Mouse (Mus musculus): ENCODE results near the gene Syngr4. TPM values are rescaled to one million over a fixed set of nuclear protein-coding genes. Genes with fewer than 3 reads are reported as not detected.

Syngr4 gene
- polyA plus RNA-seq, 1 experiment from 2014 or later, result 0.76 TPM

DNA sequence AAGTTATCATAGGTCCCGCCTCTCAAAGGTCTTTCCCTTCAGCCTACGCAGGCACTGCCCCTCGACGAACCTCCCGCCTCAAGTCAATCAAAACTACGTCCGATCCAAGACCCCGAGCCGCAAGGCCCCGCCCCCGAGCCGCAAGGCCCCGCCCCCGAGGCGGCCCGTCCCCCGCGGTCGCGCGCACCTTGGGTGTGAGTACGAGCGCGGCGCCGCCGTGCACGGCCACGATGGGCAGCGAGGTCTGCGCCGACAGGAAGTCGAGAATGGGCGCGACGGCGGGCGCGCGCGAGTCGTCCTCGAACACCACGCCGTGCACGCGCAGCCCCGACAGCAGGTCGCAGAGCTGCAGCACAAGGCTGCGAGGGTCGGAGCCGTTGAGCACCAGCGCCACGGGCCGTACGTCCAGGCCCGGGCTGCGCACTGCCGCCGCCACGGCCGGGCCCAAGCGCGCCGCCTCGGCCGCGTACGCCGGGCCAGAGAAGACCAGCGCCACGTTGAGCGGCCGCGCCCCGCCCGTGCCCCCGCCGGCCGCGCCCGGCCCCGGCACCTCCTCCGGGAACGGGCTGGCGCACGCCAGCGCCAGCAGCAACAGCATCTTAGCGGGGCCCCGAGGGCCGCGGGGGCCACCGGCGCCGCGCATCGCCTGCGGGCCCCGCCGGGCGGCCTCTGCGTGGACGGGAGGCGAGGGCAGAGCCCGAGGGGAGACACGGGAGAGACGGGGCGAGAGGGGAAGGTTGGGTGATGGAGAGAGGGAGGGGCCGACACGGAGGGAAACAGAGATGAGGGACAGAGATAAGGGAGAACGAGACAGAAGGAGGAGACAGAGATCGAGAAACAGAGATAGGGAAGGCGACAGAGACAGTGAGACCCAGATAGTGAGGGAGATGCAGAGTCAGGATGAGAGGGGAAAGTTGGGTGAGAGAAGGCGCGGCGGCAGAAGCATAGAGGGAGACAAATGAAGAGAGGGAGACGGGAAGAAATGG, 30.3 kb downstream of the Syngr4 start:
- Histone ChIP-seq H3K27ac (peak overlapping the region; percentile 77), H3K9me3 (replicated peaks) (no peaks in the 10 kb centered on the region), H3K4me3 (peak overlapping the region; percentile 80), H3K36me3 (no peaks in the 10 kb centered on the region), H3K9ac (peak overlapping the region; percentile 86), H3K27me3 (peaks cover 58% of the 10 kb centered on the region), H3K4me2 (peak overlapping the region; percentile 95), H3K4me1 (replicated peaks) (peaks cover 46% of the 10 kb centered on the region)
- under 1% methylated on average over 113 of the region's 117 CpGs for WGBS
- ATAC-seq (replicated peaks; ENCODE audit: insufficient number of reproducible peaks, insufficient read depth, low FRiP score, low read depth), result peak; percentile 74

DNA sequence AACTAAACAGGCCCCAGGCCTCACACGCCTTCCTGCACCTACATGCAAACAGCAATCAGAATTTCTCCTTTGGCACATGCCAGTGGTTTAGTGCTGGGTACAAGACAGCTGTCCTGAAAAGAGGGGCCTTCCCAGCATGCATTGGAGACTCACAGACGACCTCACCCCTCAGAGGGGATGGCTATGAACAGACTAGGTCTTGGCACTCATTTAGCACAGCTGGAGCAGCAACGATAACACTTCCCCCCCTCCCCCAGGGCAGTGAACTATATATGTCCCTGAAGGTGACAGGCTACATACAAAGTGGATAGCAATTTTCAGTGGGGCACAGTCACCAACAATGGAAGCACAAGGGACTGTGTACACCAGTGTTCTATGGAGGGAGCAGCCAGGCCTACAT, 32.1 kb downstream of the Syngr4 start:
- H3K4me3 ChIP-seq, result no peak overlapping the region
- H3K27ac ChIP-seq, result no peak overlapping the region
- H3K9ac ChIP-seq, result no peak overlapping the region
- H3K4me2 ChIP-seq, result no peak overlapping the region
- H3K36me3 ChIP-seq, result no peaks in the 10 kb centered on the region
- H3K27me3 ChIP-seq, result peaks cover 54% of the 10 kb centered on the region
- H3K4me1 ChIP-seq (replicated peaks), result peaks cover 31% of the 10 kb centered on the region
- WGBS, result 51% methylated on average over 3 of the region's 3 CpGs
- H3K9me3 ChIP-seq (replicated peaks), result no peaks in the 10 kb centered on the region
- no peak for ATAC-seq (replicated peaks; ENCODE audit: insufficient number of reproducible peaks, insufficient read depth, low FRiP score, low read depth)

DNA sequence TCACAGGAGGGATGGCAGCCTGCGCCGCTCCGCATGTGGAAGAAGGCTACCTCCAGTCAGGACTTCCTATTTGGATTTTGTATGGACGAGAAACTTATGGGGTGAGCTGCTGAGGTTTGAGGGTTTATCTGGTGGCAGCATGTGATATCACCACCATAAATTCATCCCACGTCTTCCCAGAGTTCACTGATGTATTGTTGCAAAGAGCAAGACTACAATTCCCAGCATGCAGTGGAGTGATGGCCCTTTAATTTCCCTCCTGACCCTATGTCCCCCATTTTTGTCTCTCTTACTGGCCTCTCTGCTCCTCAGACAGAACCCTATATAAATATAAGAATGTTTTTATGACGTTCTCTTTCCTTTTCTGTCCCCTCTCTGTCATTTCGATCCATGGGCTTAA, 33.7 kb downstream of the Syngr4 start:
- no peak for ATAC-seq (replicated peaks; ENCODE audit: insufficient number of reproducible peaks, insufficient read depth, low FRiP score, low read depth)
- Histone ChIP-seq H3K36me3 (no peaks in the 10 kb centered on the region), H3K9me3 (replicated peaks) (no peaks in the 10 kb centered on the region), H3K27ac (no peak overlapping the region), H3K27me3 (peaks cover 56% of the 10 kb centered on the region), H3K9ac (no peak overlapping the region), H3K4me1 (replicated peaks) (peaks cover 19% of the 10 kb centered on the region), H3K4me3 (no peak overlapping the region), H3K4me2 (no peak overlapping the region)
- 79% methylated on average over 7 of the region's 7 CpGs for WGBS

DNA sequence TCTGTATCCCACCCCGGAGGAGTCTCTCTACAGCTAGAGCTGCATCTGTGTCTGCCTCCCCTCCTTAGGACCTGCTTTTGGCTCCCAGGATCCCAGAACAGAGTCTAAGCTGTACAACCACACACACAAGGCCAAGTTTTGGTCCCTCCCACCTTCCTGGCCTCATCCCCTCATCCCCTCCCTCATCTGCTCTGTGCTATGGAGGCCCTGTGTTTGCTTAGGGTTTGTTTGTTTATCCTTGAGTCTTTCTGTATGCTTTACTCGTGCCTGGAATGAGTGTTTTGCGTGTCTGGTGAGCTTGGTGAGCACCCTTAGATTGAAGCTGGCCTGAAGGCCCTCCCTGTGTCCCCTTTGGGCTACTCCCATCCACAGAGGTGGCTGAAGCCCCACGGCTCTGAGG, 37.5 kb downstream of the Syngr4 start:
- Histone ChIP-seq H3K4me1 (replicated peaks) (peaks cover 15% of the 10 kb centered on the region), H3K36me3 (no peaks in the 10 kb centered on the region), H3K9me3 (replicated peaks) (no peaks in the 10 kb centered on the region), H3K27ac (no peak overlapping the region), H3K9ac (no peak overlapping the region), H3K4me3 (no peak overlapping the region), H3K4me2 (no peak overlapping the region), H3K27me3 (peaks cover 74% of the 10 kb centered on the region)
- WGBS, result 49% methylated on average over 4 of the region's 4 CpGs
- no peak for ATAC-seq (replicated peaks; ENCODE audit: insufficient number of reproducible peaks, insufficient read depth, low FRiP score, low read depth)

DNA sequence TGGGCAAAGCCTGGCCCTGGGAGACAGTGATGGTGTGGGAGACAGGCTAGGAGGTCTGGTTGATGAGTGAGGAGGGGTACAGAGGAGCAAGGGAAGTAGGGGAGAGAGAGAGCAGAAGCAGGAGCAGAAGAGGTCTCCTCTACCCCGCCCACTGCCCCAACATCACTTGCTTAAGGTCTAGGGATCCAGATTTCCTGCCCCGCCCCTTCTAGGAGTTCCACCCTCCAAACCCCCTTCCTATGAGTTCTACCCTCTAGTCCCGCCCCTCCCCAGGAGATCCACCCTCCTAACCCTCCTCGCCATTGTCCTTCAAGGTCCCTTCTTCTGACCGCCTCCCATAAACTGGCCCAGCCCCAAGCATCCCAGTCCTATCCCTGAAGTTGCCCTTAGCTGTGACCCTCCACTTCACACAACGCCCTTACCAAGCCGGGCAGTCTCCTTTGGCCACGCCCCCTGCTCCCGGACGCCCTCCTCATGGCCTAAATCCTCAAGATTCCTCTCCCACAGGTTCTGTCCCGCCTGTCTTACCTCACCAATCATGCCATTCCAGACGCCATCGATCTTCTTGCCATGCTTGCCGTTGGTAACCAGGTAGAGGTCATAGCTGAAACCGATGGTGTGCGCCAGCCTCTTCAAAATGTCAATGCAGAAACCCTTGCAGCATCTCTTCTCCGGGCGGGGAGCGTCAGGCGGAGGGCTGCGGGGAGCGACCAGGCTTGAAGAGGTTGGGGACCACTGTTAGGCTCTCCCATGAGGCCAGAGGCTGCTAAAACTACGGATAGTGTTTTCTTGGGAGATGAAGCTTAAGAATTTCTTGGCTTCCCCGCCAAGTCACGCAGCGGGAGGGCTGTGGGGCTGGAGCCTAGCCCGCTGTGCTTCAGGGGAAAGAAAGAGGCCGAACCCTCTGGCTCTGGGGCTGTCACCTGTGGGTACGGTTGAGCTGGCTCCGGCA, 39.3 kb downstream of the Syngr4 start:
- peaks cover 15% of the 10 kb centered on the region for H3K4me1 ChIP-seq (replicated peaks)
- H3K4me3 ChIP-seq, result peak overlapping the region; percentile 47
- H3K9me3 ChIP-seq (replicated peaks), result no peaks in the 10 kb centered on the region
- peak overlapping the region; percentile 36 for H3K9ac ChIP-seq
- WGBS, result 2% methylated on average over 30 of the region's 30 CpGs
- ATAC-seq (replicated peaks; ENCODE audit: insufficient number of reproducible peaks, insufficient read depth, low FRiP score, low read depth), result no peak
- H3K27me3 ChIP-seq, result peaks cover 65% of the 10 kb centered on the region
- H3K4me2 ChIP-seq, result peak overlapping the region; percentile 72
- no peak overlapping the region for H3K27ac ChIP-seq
- no peaks in the 10 kb centered on the region for H3K36me3 ChIP-seq

DNA sequence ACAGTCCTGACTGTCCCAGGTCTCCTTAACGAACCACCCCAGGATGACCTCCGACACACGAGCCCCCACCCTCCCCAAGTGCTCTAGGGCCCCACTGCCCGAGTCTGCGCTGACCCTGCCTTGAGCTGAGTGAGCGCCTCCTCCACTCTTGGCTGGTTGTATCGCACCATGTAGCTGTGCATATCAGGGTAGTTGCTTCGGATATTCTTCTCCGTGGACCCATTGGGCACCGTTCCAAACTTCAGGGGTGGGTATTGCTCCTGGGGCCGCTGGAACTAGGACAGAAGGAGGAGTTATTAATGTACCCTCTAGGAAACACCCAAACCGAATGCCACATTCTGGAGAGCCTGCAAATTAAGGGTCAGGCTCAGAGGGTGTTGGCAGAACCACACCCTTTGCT, 43.4 kb downstream of the Syngr4 start:
- H3K4me2 ChIP-seq, result no peak overlapping the region
- no peak overlapping the region for H3K27ac ChIP-seq
- H3K4me1 ChIP-seq (replicated peaks), result peaks cover 14% of the 10 kb centered on the region
- 78% methylated on average over 12 of the region's 12 CpGs for WGBS
- H3K4me3 ChIP-seq, result no peak overlapping the region
- no peaks in the 10 kb centered on the region for H3K9me3 ChIP-seq (replicated peaks)
- H3K27me3 ChIP-seq, result peaks cover 39% of the 10 kb centered on the region
- ATAC-seq (replicated peaks; ENCODE audit: insufficient number of reproducible peaks, insufficient read depth, low FRiP score, low read depth), result no peak
- no peak overlapping the region for H3K9ac ChIP-seq
- no peaks in the 10 kb centered on the region for H3K36me3 ChIP-seq

DNA sequence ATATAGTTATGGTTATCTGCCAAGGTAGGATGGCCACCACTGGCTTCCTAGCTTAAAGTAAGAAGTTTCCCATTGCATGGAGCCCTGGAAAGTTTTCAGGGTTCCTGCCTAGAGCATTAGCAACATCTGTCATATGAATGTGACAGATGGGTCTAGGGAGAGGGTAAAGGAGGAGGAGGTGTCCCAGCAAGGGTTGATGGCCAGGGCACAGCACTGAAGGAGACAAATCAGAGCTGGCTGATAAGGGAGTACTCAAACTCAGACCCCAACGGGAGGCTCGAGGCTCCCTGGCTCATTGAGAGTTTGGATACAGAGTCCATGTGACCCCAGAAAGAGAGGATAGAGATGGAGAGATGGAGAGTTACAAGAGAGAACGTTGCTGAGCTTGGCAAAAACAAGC, 45.9 kb downstream of the Syngr4 start:
- Histone ChIP-seq H3K9me3 (replicated peaks) (no peaks in the 10 kb centered on the region), H3K4me2 (no peak overlapping the region), H3K27ac (no peak overlapping the region), H3K4me3 (no peak overlapping the region), H3K4me1 (replicated peaks) (no peaks in the 10 kb centered on the region), H3K9ac (no peak overlapping the region), H3K27me3 (peaks cover 25% of the 10 kb centered on the region), H3K36me3 (no peaks in the 10 kb centered on the region)
- 43% methylated on average over 3 of the region's 3 CpGs for WGBS
- no peak for ATAC-seq (replicated peaks; ENCODE audit: insufficient number of reproducible peaks, insufficient read depth, low FRiP score, low read depth)

DNA sequence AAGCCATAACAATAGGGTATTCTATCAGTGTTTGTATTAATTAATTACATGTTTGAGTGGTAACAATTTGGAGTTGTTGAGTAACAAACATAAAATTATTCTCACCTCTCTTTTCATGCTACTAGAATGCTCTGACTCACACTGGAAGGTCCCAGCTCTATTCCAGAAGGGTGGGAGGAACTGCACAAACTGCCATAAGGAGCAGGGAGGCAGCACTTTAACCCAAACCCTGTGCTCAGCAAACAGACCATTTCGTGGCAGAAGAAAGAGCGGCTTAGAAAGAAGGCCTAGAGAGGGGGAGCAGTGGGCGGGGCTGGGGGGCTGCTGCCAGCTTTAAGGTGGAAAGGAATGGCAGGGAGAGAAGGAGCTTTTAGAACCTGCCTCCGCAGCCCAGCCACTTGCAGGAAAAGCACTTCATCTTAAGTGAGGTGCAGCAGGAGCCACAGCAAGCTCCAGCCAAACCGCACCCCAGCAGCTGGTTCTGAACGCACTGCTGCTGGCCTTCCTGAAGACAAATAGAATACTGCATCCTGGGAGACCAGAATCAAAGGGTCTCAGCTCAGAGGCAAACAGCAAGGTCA, 48.0 kb downstream of the Syngr4 start:
- no peaks in the 10 kb centered on the region for H3K4me1 ChIP-seq (replicated peaks)
- no peaks in the 10 kb centered on the region for H3K9me3 ChIP-seq (replicated peaks)
- peaks cover 26% of the 10 kb centered on the region for H3K27me3 ChIP-seq
- H3K27ac ChIP-seq, result no peak overlapping the region
- H3K4me3 ChIP-seq, result no peak overlapping the region
- H3K4me2 ChIP-seq, result no peak overlapping the region
- ATAC-seq (replicated peaks; ENCODE audit: insufficient number of reproducible peaks, insufficient read depth, low FRiP score, low read depth), result no peak
- no peak overlapping the region for H3K9ac ChIP-seq
- no peaks in the 10 kb centered on the region for H3K36me3 ChIP-seq
- WGBS, result 11% methylated on average over 6 of the region's 6 CpGs

DNA sequence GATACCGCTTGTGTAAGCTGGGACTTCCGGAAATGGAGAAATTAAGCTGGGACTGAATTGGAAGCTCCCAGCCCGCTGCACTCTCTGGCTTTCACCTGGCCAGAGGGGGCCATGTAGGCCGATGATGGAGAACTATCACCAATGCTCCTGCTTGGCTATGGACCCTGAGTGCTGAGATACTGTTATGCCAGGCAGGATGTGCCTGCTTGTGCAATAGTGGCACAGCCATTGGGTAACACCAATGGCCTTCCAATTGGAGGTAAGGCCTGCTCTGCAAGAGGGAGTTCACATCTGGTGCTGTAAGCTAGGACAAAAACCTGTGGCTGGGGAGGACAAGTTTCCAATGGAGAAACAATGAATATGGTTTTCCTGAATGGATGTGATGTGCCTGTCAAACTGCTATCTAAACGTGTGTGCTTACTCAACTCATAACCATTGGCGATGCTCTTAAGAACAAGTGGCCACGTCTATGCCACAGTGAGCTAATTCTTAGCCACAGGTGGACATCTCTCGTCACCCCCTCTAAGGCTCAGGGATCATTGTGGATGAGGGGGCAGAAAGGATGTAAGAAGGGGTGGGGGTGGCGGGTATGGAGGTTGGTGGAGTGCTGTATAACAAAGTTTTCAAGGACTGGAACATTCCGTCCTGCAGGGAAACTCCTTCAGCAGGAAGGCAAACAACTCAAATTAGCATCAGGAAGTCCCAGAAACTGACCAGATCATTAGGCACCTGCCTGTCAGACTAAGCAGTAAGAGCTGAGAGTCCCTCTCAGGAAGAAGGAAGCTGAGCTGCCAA, 53.4 kb downstream of the Syngr4 start:
- 79% methylated on average over 10 of the region's 10 CpGs for WGBS
- H3K36me3 ChIP-seq, result no peaks in the 10 kb centered on the region
- H3K4me2 ChIP-seq, result no peak overlapping the region
- no peaks in the 10 kb centered on the region for H3K9me3 ChIP-seq (replicated peaks)
- H3K9ac ChIP-seq, result no peak overlapping the region
- no peaks in the 10 kb centered on the region for H3K4me1 ChIP-seq (replicated peaks)
- H3K27me3 ChIP-seq, result peaks cover 38% of the 10 kb centered on the region
- no peak overlapping the region for H3K27ac ChIP-seq
- no peak for ATAC-seq (replicated peaks; ENCODE audit: insufficient number of reproducible peaks, insufficient read depth, low FRiP score, low read depth)
- no peak overlapping the region for H3K4me3 ChIP-seq
